Mouse (Mus musculus) midbrain, embryonic 13.5 days (tissue): ENCODE results near the gene Brd2. TPM values are rescaled to one million over a fixed set of nuclear protein-coding genes. Genes with fewer than 3 reads are reported as not detected.
A peak's percentile ranks its signal among the peaks of the same experiment; 100 is the strongest.

Experiments used
- ATAC-seq: fragments of 200-750 bp; cut with Nextera tagmentation; 2 replicates; pipeline ENCODE4 v1.8.0; 2017; ENCODE audit warnings: mild to moderate bottlenecking, moderate TSS enrichment, moderate library complexity
- H3K27ac ChIP-seq: fragments of 300-500 bp; sonication (generic); 2 replicates; pipeline ENCODE4 v1.5.1; 2015; ENCODE audit warnings: inconsistent platforms, mild to moderate bottlenecking, moderate library complexity
- H3K27me3 ChIP-seq: fragments of 300-500 bp; sonication (generic); 2 replicates; pipeline ENCODE4 v1.6.1; 2015; ENCODE audit warnings: mild to moderate bottlenecking, inconsistent platforms
- H3K36me3 ChIP-seq: fragments of 300-500 bp; sonication (generic); 2 replicates; pipeline ENCODE4 v1.6.1; 2015; ENCODE audit warnings: mild to moderate bottlenecking, inconsistent platforms
- H3K4me1 ChIP-seq: fragments of 300-500 bp; sonication (generic); replicated peaks from 2 replicates; pipeline ENCODE4 v1.6.1; 2015; ENCODE audit warnings: inconsistent platforms
- H3K4me2 ChIP-seq: fragments of 300-500 bp; sonication (generic); replicated peaks from 2 replicates; pipeline ENCODE4 v1.6.1; 2015; ENCODE audit warnings: moderate library complexity, mild to moderate bottlenecking, inconsistent platforms
- H3K4me3 ChIP-seq: fragments of 300-500 bp; sonication (generic); replicated peaks from 2 replicates; pipeline ENCODE4 v1.5.1; 2015; ENCODE audit warnings: mild to moderate bottlenecking, inconsistent platforms
- H3K9ac ChIP-seq: fragments of 300-500 bp; sonication (generic); replicated peaks from 2 replicates; pipeline ENCODE4 v1.6.1; 2015; ENCODE audit warnings: mild to moderate bottlenecking, inconsistent platforms
- H3K9me3 ChIP-seq: fragments of 300-500 bp; sonication (generic); 2 replicates; pipeline ENCODE4 v1.6.1; 2016; ENCODE audit warnings: mild to moderate bottlenecking, inconsistent platforms
- WGBS: fragments of 180-500 bp; shearing (Covaris S2); methylation state at CpG from one replicate; pipeline ENCODE4 v1.1.7; 2015; 5-methylcytosine and 5-hydroxymethylcytosine counted together
- polyA plus RNA-seq: library from polyadenylated mRNA; unstranded; fragments of >200 nt; fragmentation: Nextera tagmentation; extraction: Ambion mirVana; gene quantifications from 2 replicates; pipeline ENCODE4 v1.2.1, GENCODE M21; 2015

Gene Brd2
- polyA plus RNA-seq, 1 experiment from 2014 or later: 147 TPM

- no peaks in the 10 kb centered on the region for H3K27me3 ChIP-seq
- peak overlapping the region; percentile 100 for H3K27ac ChIP-seq
- peak overlapping the region; percentile 98 for H3K4me2 ChIP-seq
- H3K4me1 ChIP-seq: peaks cover 40% of the 10 kb centered on the region
- peaks cover 25% of the 10 kb centered on the region for H3K36me3 ChIP-seq
- H3K9me3 ChIP-seq: no peaks in the 10 kb centered on the region
- peak overlapping the region; percentile 99 for H3K9ac ChIP-seq
- 0 out of 2 replicates have a peak, but pooled peaks have one; percentile 7 for ATAC-seq
- WGBS: under 1% methylated on average over 31 of the region's 31 CpGs
- peak overlapping the region; percentile 100 for H3K4me3 ChIP-seq
Observed at GRCm38 (mm10) chr17:34120814-34121171, 1.6 kb downstream of the Brd2 start.

GRCm38 (mm10) chr17:34120180-34120723 lies 2.2 kb downstream of the Brd2 start:
- peak overlapping the region; percentile 100 for H3K27ac ChIP-seq
- peak; percentile 1; the same call in 1 of the 2 replicates for ATAC-seq

GRCm38 (mm10) chr17:34119249-34120179 lies 2.9 kb downstream of the Brd2 start, which contains the start of gene H2-DMa:
Gene H2-DMa (plus strand): TSS chr17:34119541.
- Histone ChIP-seq H3K4me2 (peak within 1 kb of the TSS; percentile 98), H3K4me3 (peak within 1 kb of the TSS; percentile 100), H3K9ac (peak within 1 kb of the TSS; percentile 99), H3K36me3 (peaks cover 38% of the 10 kb centered on the region), H3K4me1 (peaks cover 43% of the 10 kb centered on the region), H3K9me3 (no peaks in the 10 kb centered on the region), H3K27me3 (no peaks in the 10 kb centered on the region), H3K27ac (peak within 1 kb of the TSS; percentile 100)
- peak; percentile 78 for ATAC-seq
- WGBS: under 1% methylated on average over 96 of the region's 96 CpGs

More at GRCm38 (mm10) chr17:34120180-34120723, 2.2 kb downstream of the Brd2 start:
- H3K9me3 ChIP-seq: no peaks in the 10 kb centered on the region
- peaks cover 45% of the 10 kb centered on the region for H3K4me1 ChIP-seq
- peaks cover 31% of the 10 kb centered on the region for H3K36me3 ChIP-seq
- H3K4me3 ChIP-seq: peak overlapping the region; percentile 100
- peak overlapping the region; percentile 99 for H3K9ac ChIP-seq
- H3K4me2 ChIP-seq: peak overlapping the region; percentile 98
- no peaks in the 10 kb centered on the region for H3K27me3 ChIP-seq
- 0% methylated on average over 25 of the region's 42 CpGs for WGBS

GRCm38 (mm10) chr17:34118873-34119248 lies 3.6 kb downstream of the Brd2 start:
- Histone ChIP-seq H3K4me1 (peaks cover 38% of the 10 kb centered on the region), H3K9me3 (no peaks in the 10 kb centered on the region), H3K27me3 (no peaks in the 10 kb centered on the region), H3K9ac (peak overlapping the region; percentile 99), H3K27ac (peak overlapping the region; percentile 100), H3K4me3 (peak overlapping the region; percentile 100), H3K36me3 (peaks cover 45% of the 10 kb centered on the region), H3K4me2 (peak overlapping the region; percentile 98)
- under 1% methylated on average over 38 of the region's 38 CpGs for WGBS
- no peak for ATAC-seq

- Histone ChIP-seq H3K27me3 (no peaks in the 10 kb centered on the region), H3K27ac (peak overlapping the region; percentile 100), H3K4me1 (peaks cover 32% of the 10 kb centered on the region), H3K4me3 (peak overlapping the region; percentile 100), H3K9ac (peak overlapping the region; percentile 99), H3K4me2 (peak overlapping the region; percentile 98), H3K9me3 (no peaks in the 10 kb centered on the region), H3K36me3 (peaks cover 50% of the 10 kb centered on the region)
- no peak for ATAC-seq
- WGBS: under 1% methylated on average over 67 of the region's 67 CpGs
Observed at GRCm38 (mm10) chr17:34118113-34118872, 4.1 kb downstream of the Brd2 start.

GRCm38 (mm10) chr17:34117421-34118112 lies 4.9 kb downstream of the Brd2 start:
- Histone ChIP-seq H3K4me3 (peak overlapping the region; percentile 100), H3K4me2 (peak overlapping the region; percentile 98), H3K4me1 (peaks cover 29% of the 10 kb centered on the region), H3K9ac (peak overlapping the region; percentile 99), H3K9me3 (no peaks in the 10 kb centered on the region), H3K36me3 (peaks cover 58% of the 10 kb centered on the region), H3K27me3 (no peaks in the 10 kb centered on the region), H3K27ac (peak overlapping the region; percentile 100)
- 3% methylated on average over 5 of the region's 5 CpGs for WGBS
- no peak for ATAC-seq

GRCm38 (mm10) chr17:34116736-34117370 lies 5.6 kb downstream of the Brd2 start:
- peaks cover 65% of the 10 kb centered on the region for H3K36me3 ChIP-seq
- 38% methylated on average over 7 of the region's 7 CpGs for WGBS
- H3K9ac ChIP-seq: peak overlapping the region; percentile 99
- H3K9me3 ChIP-seq: no peaks in the 10 kb centered on the region
- ATAC-seq: no peak
- no peaks in the 10 kb centered on the region for H3K27me3 ChIP-seq
- H3K27ac ChIP-seq: peak overlapping the region; percentile 54
- H3K4me2 ChIP-seq: peak overlapping the region; percentile 98
- H3K4me3 ChIP-seq: peak overlapping the region; percentile 100
- H3K4me1 ChIP-seq: peaks cover 29% of the 10 kb centered on the region

- Histone ChIP-seq H3K27me3 (no peaks in the 10 kb centered on the region), H3K9me3 (no peaks in the 10 kb centered on the region), H3K9ac (no peak overlapping the region), H3K27ac (no peak overlapping the region), H3K36me3 (peaks cover 90% of the 10 kb centered on the region), H3K4me3 (no peak overlapping the region), H3K4me1 (peaks cover 29% of the 10 kb centered on the region), H3K4me2 (no peak overlapping the region)
- WGBS: 94% methylated on average over 7 of the region's 7 CpGs
- no peak for ATAC-seq
Observed at GRCm38 (mm10) chr17:34114114-34114513, 8.3 kb downstream of the Brd2 start.

- Histone ChIP-seq H3K27me3 (no peaks in the 10 kb centered on the region), H3K9me3 (no peaks in the 10 kb centered on the region), H3K4me1 (peaks cover 5% of the 10 kb centered on the region), H3K36me3 (peaks cover 62% of the 10 kb centered on the region), H3K4me3 (no peak overlapping the region), H3K4me2 (no peak overlapping the region), H3K9ac (no peak overlapping the region), H3K27ac (peak overlapping the region; percentile 20; the same call in 1 of the 2 replicates)
- WGBS: 64% methylated on average over 8 of the region's 8 CpGs
- no peak for ATAC-seq
Observed at GRCm38 (mm10) chr17:34110309-34110708, 12.1 kb downstream of the Brd2 start.

- 48% methylated on average over 3 of the region's 3 CpGs for WGBS
- Histone ChIP-seq H3K36me3 (peaks cover 57% of the 10 kb centered on the region), H3K27ac (no peak overlapping the region), H3K4me3 (no peak overlapping the region), H3K9me3 (no peaks in the 10 kb centered on the region), H3K9ac (no peak overlapping the region), H3K4me2 (no peak overlapping the region), H3K27me3 (no peaks in the 10 kb centered on the region), H3K4me1 (no peaks in the 10 kb centered on the region; the same call in 1 of the 2 replicates)
- ATAC-seq: 0 out of 2 replicates have a peak, but pooled peaks have one; percentile 11
Observed at GRCm38 (mm10) chr17:34109806-34110195, 12.6 kb downstream of the Brd2 start.
